Mouse (Mus musculus): ENCODE measurements at regions not wholly inside any gene's neighbourhood (a gene's known extent, or its start where the extent isn't known, plus 50 kb on each side); places are given as distances from the start of the nearest gene placed in this dataset.

GRCm38 (mm10) chr10:125861734-125862133, 104.2 kb upstream of the Lrig3 start:
- H3K27me3 ChIP-seq (ENCODE audit: control insufficient read depth, insufficient read depth, low read length), result no peaks in the 10 kb centered on the region
- no peak overlapping the region for H3K27ac ChIP-seq (ENCODE audit: low read depth, low read length)
- H3K4me3 ChIP-seq (ENCODE audit: low read depth, low read length), result no peak overlapping the region
- DNase-seq (ENCODE audit: low spot score, missing footprints), result no peak
- H3K9me3 ChIP-seq (ENCODE audit: control insufficient read depth, low read length), result no peaks in the 10 kb centered on the region
- H3K36me3 ChIP-seq (ENCODE audit: control insufficient read depth, insufficient read depth, low read length), result no peaks in the 10 kb centered on the region
- no peak overlapping the region for H3K9ac ChIP-seq (ENCODE audit: low read length)
- H3K4me2 ChIP-seq, result no peak overlapping the region
- no peaks in the 10 kb centered on the region for H3K4me1 ChIP-seq (ENCODE audit: control insufficient read depth, insufficient read depth, low read length)
- ATAC-seq (ENCODE audit: low FRiP score), result no peak
- WGBS, result 87% methylated on average over 9 of the region's 9 CpGs

- Histone ChIP-seq H3K27ac (ENCODE audit: low read depth, low read length) (no peak overlapping the region), H3K4me3 (ENCODE audit: low read depth, low read length) (no peak overlapping the region), H3K4me2 (no peak overlapping the region), H3K9me3 (ENCODE audit: control insufficient read depth, low read length) (no peaks in the 10 kb centered on the region), H3K9ac (ENCODE audit: low read length) (no peak overlapping the region), H3K27me3 (ENCODE audit: control insufficient read depth, insufficient read depth, low read length) (no peaks in the 10 kb centered on the region), H3K36me3 (ENCODE audit: control insufficient read depth, insufficient read depth, low read length) (no peaks in the 10 kb centered on the region), H3K4me1 (ENCODE audit: control insufficient read depth, insufficient read depth, low read length) (no peaks in the 10 kb centered on the region)
- ATAC-seq (ENCODE audit: low FRiP score), result no peak
- no peak for DNase-seq (ENCODE audit: low spot score, missing footprints)
- WGBS, result 90% methylated on average over 6 of the region's 6 CpGs
Observed at GRCm38 (mm10) chr10:125866346-125866745, 99.6 kb upstream of the Lrig3 start.

- no peaks in the 10 kb centered on the region for H3K36me3 ChIP-seq (ENCODE audit: control insufficient read depth, insufficient read depth, low read length)
- no peak overlapping the region for H3K9ac ChIP-seq (ENCODE audit: low read length)
- no peak overlapping the region for H3K4me2 ChIP-seq
- no peaks in the 10 kb centered on the region for H3K9me3 ChIP-seq (ENCODE audit: control insufficient read depth, low read length)
- H3K4me3 ChIP-seq (ENCODE audit: low read depth, low read length), result no peak overlapping the region
- no peak for ATAC-seq (ENCODE audit: low FRiP score)
- 82% methylated on average over 3 of the region's 3 CpGs for WGBS
- no peak overlapping the region for H3K27ac ChIP-seq (ENCODE audit: low read depth, low read length)
- DNase-seq (ENCODE audit: low spot score, missing footprints), result no peak
- H3K27me3 ChIP-seq (ENCODE audit: control insufficient read depth, insufficient read depth, low read length), result no peaks in the 10 kb centered on the region
- no peaks in the 10 kb centered on the region for H3K4me1 ChIP-seq (ENCODE audit: control insufficient read depth, insufficient read depth, low read length)
Observed at GRCm38 (mm10) chr10:125884563-125884962, 81.4 kb upstream of the Lrig3 start.

- WGBS, result 56% methylated on average over 6 of the region's 6 CpGs
- Histone ChIP-seq H3K4me1 (ENCODE audit: control insufficient read depth, insufficient read depth, low read length) (no peaks in the 10 kb centered on the region), H3K27ac (ENCODE audit: low read depth, low read length) (no peak overlapping the region), H3K9ac (ENCODE audit: low read length) (no peak overlapping the region), H3K27me3 (ENCODE audit: control insufficient read depth, insufficient read depth, low read length) (no peaks in the 10 kb centered on the region), H3K36me3 (ENCODE audit: control insufficient read depth, insufficient read depth, low read length) (no peaks in the 10 kb centered on the region), H3K4me3 (ENCODE audit: low read depth, low read length) (no peak overlapping the region), H3K4me2 (no peak overlapping the region), H3K9me3 (ENCODE audit: control insufficient read depth, low read length) (no peaks in the 10 kb centered on the region)
- ATAC-seq (ENCODE audit: low FRiP score), result no peak
- no peak for DNase-seq (ENCODE audit: low spot score, missing footprints)
Observed at GRCm38 (mm10) chr10:125885796-125886195, 80.2 kb upstream of the Lrig3 start.

- ATAC-seq (ENCODE audit: low FRiP score), result no peak
- 86% methylated on average over 7 of the region's 7 CpGs for WGBS
- Histone ChIP-seq H3K4me2 (no peak overlapping the region), H3K4me1 (ENCODE audit: control insufficient read depth, insufficient read depth, low read length) (no peaks in the 10 kb centered on the region), H3K9ac (ENCODE audit: low read length) (no peak overlapping the region), H3K27ac (ENCODE audit: low read depth, low read length) (no peak overlapping the region), H3K4me3 (ENCODE audit: low read depth, low read length) (no peak overlapping the region), H3K27me3 (ENCODE audit: control insufficient read depth, insufficient read depth, low read length) (no peaks in the 10 kb centered on the region), H3K9me3 (ENCODE audit: control insufficient read depth, low read length) (no peaks in the 10 kb centered on the region), H3K36me3 (ENCODE audit: control insufficient read depth, insufficient read depth, low read length) (no peaks in the 10 kb centered on the region)
- DNase-seq (ENCODE audit: low spot score, missing footprints), result no peak
Observed at GRCm38 (mm10) chr10:125892122-125892521, 73.8 kb upstream of the Lrig3 start.

GRCm38 (mm10) chr10:125895744-125896482, 70.1 kb upstream of the Lrig3 start:
- Histone ChIP-seq H3K9ac (ENCODE audit: low read length) (no peak overlapping the region), H3K4me1 (ENCODE audit: control insufficient read depth, insufficient read depth, low read length) (no peaks in the 10 kb centered on the region), H3K9me3 (ENCODE audit: control insufficient read depth, low read length) (no peaks in the 10 kb centered on the region), H3K4me2 (no peak overlapping the region), H3K36me3 (ENCODE audit: control insufficient read depth, insufficient read depth, low read length) (no peaks in the 10 kb centered on the region), H3K27ac (ENCODE audit: low read depth, low read length) (no peak overlapping the region), H3K4me3 (ENCODE audit: low read depth, low read length) (no peak overlapping the region), H3K27me3 (ENCODE audit: control insufficient read depth, insufficient read depth, low read length) (no peaks in the 10 kb centered on the region)
- DNase-seq (ENCODE audit: low spot score, missing footprints) (no peak), ATAC-seq (ENCODE audit: low FRiP score) (no peak)
- WGBS, result 62% methylated on average over 7 of the region's 7 CpGs

GRCm38 (mm10) chr10:125896646-125897045, 69.3 kb upstream of the Lrig3 start:
- H3K4me1 ChIP-seq (ENCODE audit: control insufficient read depth, insufficient read depth, low read length), result no peaks in the 10 kb centered on the region
- DNase-seq (ENCODE audit: low spot score, missing footprints), result no peak
- no peak for ATAC-seq (ENCODE audit: low FRiP score)
- H3K27ac ChIP-seq (ENCODE audit: low read depth, low read length), result no peak overlapping the region
- H3K9ac ChIP-seq (ENCODE audit: low read length), result no peak overlapping the region
- WGBS, result 85% methylated on average over 5 of the region's 5 CpGs
- H3K36me3 ChIP-seq (ENCODE audit: control insufficient read depth, insufficient read depth, low read length), result no peaks in the 10 kb centered on the region
- no peaks in the 10 kb centered on the region for H3K9me3 ChIP-seq (ENCODE audit: control insufficient read depth, low read length)
- H3K27me3 ChIP-seq (ENCODE audit: control insufficient read depth, insufficient read depth, low read length), result no peaks in the 10 kb centered on the region
- no peak overlapping the region for H3K4me2 ChIP-seq
- H3K4me3 ChIP-seq (ENCODE audit: low read depth, low read length), result no peak overlapping the region

GRCm38 (mm10) chr10:125899504-125899903, 66.5 kb upstream of the Lrig3 start:
- 83% methylated on average over 4 of the region's 4 CpGs for WGBS
- H3K9me3 ChIP-seq (ENCODE audit: control insufficient read depth, low read length), result no peaks in the 10 kb centered on the region
- H3K9ac ChIP-seq (ENCODE audit: low read length), result no peak overlapping the region
- H3K4me3 ChIP-seq (ENCODE audit: low read depth, low read length), result no peak overlapping the region
- ATAC-seq (ENCODE audit: low FRiP score), result no peak
- H3K4me2 ChIP-seq, result no peak overlapping the region
- no peaks in the 10 kb centered on the region for H3K27me3 ChIP-seq (ENCODE audit: control insufficient read depth, insufficient read depth, low read length)
- DNase-seq (ENCODE audit: low spot score, missing footprints), result no peak
- no peaks in the 10 kb centered on the region for H3K4me1 ChIP-seq (ENCODE audit: control insufficient read depth, insufficient read depth, low read length)
- no peak overlapping the region for H3K27ac ChIP-seq (ENCODE audit: low read depth, low read length)
- no peaks in the 10 kb centered on the region for H3K36me3 ChIP-seq (ENCODE audit: control insufficient read depth, insufficient read depth, low read length)

GRCm38 (mm10) chr10:125900562-125900961, 65.4 kb upstream of the Lrig3 start:
- H3K4me1 ChIP-seq (ENCODE audit: control insufficient read depth, insufficient read depth, low read length), result no peaks in the 10 kb centered on the region
- ATAC-seq (ENCODE audit: low FRiP score), result no peak

More at GRCm38 (mm10) chr10:125900562-125900961, 65.4 kb upstream of the Lrig3 start:
- Histone ChIP-seq H3K9me3 (ENCODE audit: control insufficient read depth, low read length) (no peaks in the 10 kb centered on the region), H3K27me3 (ENCODE audit: control insufficient read depth, insufficient read depth, low read length) (no peaks in the 10 kb centered on the region), H3K36me3 (ENCODE audit: control insufficient read depth, insufficient read depth, low read length) (no peaks in the 10 kb centered on the region), H3K9ac (ENCODE audit: low read length) (no peak overlapping the region), H3K4me2 (no peak overlapping the region), H3K4me3 (ENCODE audit: low read depth, low read length) (no peak overlapping the region), H3K27ac (ENCODE audit: low read depth, low read length) (no peak overlapping the region)
- WGBS, result 93% methylated on average over 2 of the region's 2 CpGs
- no peak for DNase-seq (ENCODE audit: low spot score, missing footprints)

Data from midbrain, embryonic 11.5 days (tissue).